Mouse (Mus musculus) bone marrow, adult 2 months (tissue): ENCODE data around the gene Mat2b.

Source experiments
- CTCF ChIP-seq: fragments of 200-500 bp; IDR thresholded peaks from 2 replicates; pipeline ENCODE4 v1.5.1; 2011; ENCODE audit warnings: low read length, control low read depth; ENCODE audit not compliant: control insufficient read depth, insufficient read depth
- POLR2A ChIP-seq: fragments of 200-500 bp; IDR thresholded peaks from 2 replicates; pipeline ENCODE4 v1.6.1; 2011; ENCODE audit warnings: low read depth, mild to moderate bottlenecking, control low read depth, low read length, borderline replicate concordance; ENCODE audit not compliant: control insufficient read depth

DNA sequence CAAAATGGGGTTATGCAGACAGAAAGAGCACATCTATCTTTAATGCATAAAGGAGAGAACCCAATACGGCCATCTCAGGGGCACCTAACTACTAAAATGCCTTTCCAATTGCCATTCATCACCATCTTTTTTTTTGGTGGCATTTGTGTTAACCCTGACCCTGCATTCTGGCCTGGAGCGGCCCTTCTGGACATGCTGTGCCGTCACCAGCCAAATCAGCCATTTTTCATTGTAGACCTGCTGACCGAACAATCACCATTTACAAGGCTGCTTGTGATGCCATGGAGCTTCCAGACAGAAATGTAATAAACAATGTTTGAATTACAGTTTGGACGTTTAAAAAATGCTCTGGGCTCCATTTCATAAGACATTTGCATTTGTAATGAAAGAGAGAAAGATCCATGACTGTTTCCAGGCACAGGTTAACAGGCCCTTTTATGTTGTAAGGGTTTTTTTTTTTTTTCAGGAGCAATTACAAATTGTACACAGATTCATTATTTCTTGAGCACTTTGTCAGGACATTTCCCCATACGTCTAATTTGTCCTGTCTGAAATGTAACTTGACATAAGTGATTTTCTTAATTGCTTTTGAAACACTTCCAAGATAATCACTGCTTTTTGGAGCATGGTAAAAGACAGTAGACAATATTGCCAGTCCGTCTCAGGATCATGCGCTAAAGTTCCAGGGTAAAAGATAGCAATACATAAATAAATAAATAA is 45.1 kb downstream of the Mat2b start:
- TF ChIP-seq POLR2A (no peak), CTCF (no peak)
